ENCODE assay signal across 23 mouse cellular contexts in genomic region chr6:147151839-147152238, GRCm38 (mm10).
"Had no signal": no experiment of that assay in that cellular context is flagged by ENCODE, and none has a peak within 500 bp of the region (broad histone marks: within the 10 kb centered on the region; RNA-seq: fewer than 3 reads in every experiment).

No protein-coding gene starts in this region.

- H3K9ac ChIP-seq: heart, embryonic 13.5 days; heart, embryonic 15.5 days; hindbrain, embryonic 13.5 days; kidney, embryonic 15.5 days; liver, embryonic 13.5 days; liver, embryonic 15.5 days had no signal

- H3K27me3 ChIP-seq: heart, embryonic 13.5 days; heart, embryonic 15.5 days; hindbrain, embryonic 13.5 days; kidney, embryonic 15.5 days; liver, embryonic 13.5 days; liver, embryonic 15.5 days had no signal

- H3K36me3 ChIP-seq: heart, embryonic 13.5 days; heart, embryonic 15.5 days; hindbrain, embryonic 13.5 days; kidney, embryonic 15.5 days; liver, embryonic 13.5 days; liver, embryonic 15.5 days had no signal

- H3K4me3 ChIP-seq: heart, adult 2 months; heart, embryonic 13.5 days; heart, embryonic 15.5 days; hindbrain, embryonic 13.5 days; kidney, embryonic 15.5 days; left cerebral cortex, adult 2 months; liver, embryonic 13.5 days; liver, embryonic 15.5 days had no signal

- H3K4me2 ChIP-seq: heart, embryonic 11.5 days; heart, embryonic 13.5 days; heart, embryonic 15.5 days; hindbrain, embryonic 13.5 days; kidney, embryonic 15.5 days; liver, embryonic 13.5 days; liver, embryonic 15.5 days had no signal

- H3K9me3 ChIP-seq: heart, embryonic 13.5 days; heart, embryonic 15.5 days; hindbrain, embryonic 13.5 days; kidney, embryonic 15.5 days; liver, embryonic 13.5 days; liver, embryonic 15.5 days had no signal

- ATAC-seq: hindbrain, embryonic 16.5 days had no signal

- DNase-seq: gastrocnemius, postnatal 14 days; gastrocnemius, postnatal 36 days; heart, adult 11 months; heart, adult 2 months; heart, postnatal 14 days; heart, postnatal 36 days; kidney, adult 11 months; kidney, adult 2 months; kidney, adult 9 months; kidney, postnatal 14 days; kidney, postnatal 36 days; layer of hippocampus, adult 9-11 months; liver; liver, embryonic 13.5 days had no signal

- H3K27ac ChIP-seq: heart, adult 2 months; heart, embryonic 13.5 days; heart, embryonic 15.5 days; hindbrain, embryonic 13.5 days; kidney, embryonic 15.5 days; kidney, postnatal 0 days; left cerebral cortex, adult 2 months; liver, embryonic 13.5 days; liver, embryonic 15.5 days had no signal

- H3K4me1 ChIP-seq: heart, embryonic 15.5 days; hindbrain, embryonic 13.5 days; kidney, embryonic 15.5 days; liver, embryonic 13.5 days; liver, embryonic 15.5 days had no signal
